Mouse (Mus musculus) megakaryocyte, embryonic 14.5 days (primary cell): Measurements from ENCODE around the gene Snap25. TPM values are rescaled to one million over a fixed set of nuclear protein-coding genes. Genes with fewer than 3 reads are reported as not detected.

Experiments
- H3K27me3 ChIP-seq: replicated peaks from 2 replicates; pipeline ENCODE3; 2012; ENCODE audit warnings: inconsistent platforms
- H3K36me3 ChIP-seq: replicated peaks from 2 replicates; pipeline ENCODE3; 2012; ENCODE audit warnings: low read length, inconsistent platforms, mixed read lengths
- H3K4me1 ChIP-seq: 2 replicates; pipeline ENCODE4 v1.6.1; 2012; ENCODE audit warnings: inconsistent platforms
- H3K4me3 ChIP-seq: replicated peaks from 2 replicates; pipeline ENCODE3; 2012; ENCODE audit warnings: moderate library complexity, mild to moderate bottlenecking, inconsistent platforms
- H3K9me3 ChIP-seq: 2 replicates; pipeline ENCODE4 v1.6.1; 2012; ENCODE audit warnings: inconsistent platforms
- FLI1 ChIP-seq: IDR thresholded peaks from 2 replicates; pipeline ENCODE4 v1.6.1; 2012; ENCODE audit warnings: low read length, inconsistent platforms, mixed read lengths
- GATA1 ChIP-seq: IDR thresholded peaks from 3 replicates; pipeline ENCODE4 v1.6.1; 2012; ENCODE audit warnings: mixed read lengths, low read length, inconsistent platforms, borderline replicate concordance
- polyA plus RNA-seq: library from polyadenylated mRNA; stranded (reverse); fragments of >175 nt; gene quantifications from 2 replicates; pipeline ENCODE4 v1.2.3, GENCODE M21; 2012; ENCODE audit warnings: low replicate concordance; ENCODE audit not compliant: insufficient read depth

Snap25 gene
- polyA plus RNA-seq, 1 experiment: 0.12 TPM

GRCm38 (mm10) chr2:136745327-136745994, 32.2 kb downstream of the Snap25 start:
- no peaks in the 10 kb centered on the region for H3K27me3 ChIP-seq
- no peaks in the 10 kb centered on the region for H3K4me1 ChIP-seq
- H3K9me3 ChIP-seq: no peaks in the 10 kb centered on the region; the same call in 1 of the 2 replicates
- TF ChIP-seq FLI1: no peak
- TF ChIP-seq GATA1: no peak
- no peaks in the 10 kb centered on the region for H3K36me3 ChIP-seq
- H3K4me3 ChIP-seq: no peak overlapping the region

GRCm38 (mm10) chr2:136753682-136754081, 40.4 kb downstream of the Snap25 start:
- no peak overlapping the region for H3K4me3 ChIP-seq
- no peaks in the 10 kb centered on the region for H3K36me3 ChIP-seq
- no peaks in the 10 kb centered on the region for H3K27me3 ChIP-seq
- H3K9me3 ChIP-seq: peaks cover 3% of the 10 kb centered on the region; the same call in 1 of the 2 replicates
- no peak for TF ChIP-seq GATA1
- TF ChIP-seq FLI1: no peak
- H3K4me1 ChIP-seq: no peaks in the 10 kb centered on the region

- H3K4me1 ChIP-seq: no peaks in the 10 kb centered on the region
- no peak overlapping the region for H3K4me3 ChIP-seq
- no peaks in the 10 kb centered on the region for H3K27me3 ChIP-seq
- TF ChIP-seq FLI1: no peak
- TF ChIP-seq GATA1: no peak
- no peaks in the 10 kb centered on the region for H3K36me3 ChIP-seq
- no peaks in the 10 kb centered on the region for H3K9me3 ChIP-seq
These were observed 45.7 kb downstream of the Snap25 start for GRCm38 (mm10) chr2:136758809-136759551.

GRCm38 (mm10) chr2:136778156-136778555, 64.9 kb downstream of the Snap25 start:
- Histone ChIP-seq H3K4me3 (no peak overlapping the region), H3K27me3 (no peaks in the 10 kb centered on the region), H3K36me3 (no peaks in the 10 kb centered on the region), H3K9me3 (peaks cover 9% of the 10 kb centered on the region), H3K4me1 (no peaks in the 10 kb centered on the region)
- TF ChIP-seq FLI1 (no peak), GATA1 (no peak)

GRCm38 (mm10) chr2:136778674-136779073, 65.4 kb downstream of the Snap25 start:
- TF ChIP-seq FLI1: no peak
- TF ChIP-seq GATA1: no peak
- H3K4me1 ChIP-seq: no peaks in the 10 kb centered on the region
- H3K4me3 ChIP-seq: no peak overlapping the region
- H3K36me3 ChIP-seq: no peaks in the 10 kb centered on the region
- H3K27me3 ChIP-seq: no peaks in the 10 kb centered on the region
- H3K9me3 ChIP-seq: peaks cover 9% of the 10 kb centered on the region

GRCm38 (mm10) chr2:136780268-136780667, 67.0 kb downstream of the Snap25 start:
- H3K4me3 ChIP-seq: no peak overlapping the region
- H3K27me3 ChIP-seq: no peaks in the 10 kb centered on the region
- TF ChIP-seq GATA1: no peak
- TF ChIP-seq FLI1: no peak
- no peaks in the 10 kb centered on the region for H3K4me1 ChIP-seq
- H3K36me3 ChIP-seq: no peaks in the 10 kb centered on the region
- peaks cover 7% of the 10 kb centered on the region for H3K9me3 ChIP-seq

GRCm38 (mm10) chr2:136784310-136784709, 71.1 kb downstream of the Snap25 start:
- Histone ChIP-seq H3K9me3 (peaks cover 7% of the 10 kb centered on the region; the same call in 1 of the 2 replicates), H3K36me3 (no peaks in the 10 kb centered on the region), H3K4me3 (no peak overlapping the region), H3K27me3 (no peaks in the 10 kb centered on the region), H3K4me1 (no peaks in the 10 kb centered on the region)
- TF ChIP-seq GATA1 (no peak), FLI1 (no peak)

- Histone ChIP-seq H3K9me3 (peaks cover 7% of the 10 kb centered on the region; the same call in 1 of the 2 replicates), H3K4me3 (no peak overlapping the region), H3K4me1 (no peaks in the 10 kb centered on the region), H3K36me3 (no peaks in the 10 kb centered on the region), H3K27me3 (no peaks in the 10 kb centered on the region)
- TF ChIP-seq GATA1 (no peak), FLI1 (no peak)
These were observed 75.1 kb downstream of the Snap25 start for GRCm38 (mm10) chr2:136788379-136788778.

- H3K9me3 ChIP-seq: 0 out of 2 replicates have a peak, but pooled peaks cover 5% of the 10 kb centered on the region
- TF ChIP-seq FLI1 (no peak), GATA1 (no peak)
- H3K4me1 ChIP-seq: no peaks in the 10 kb centered on the region
- no peaks in the 10 kb centered on the region for H3K36me3 ChIP-seq
- no peaks in the 10 kb centered on the region for H3K27me3 ChIP-seq
- H3K4me3 ChIP-seq: no peak overlapping the region
These were observed 83.3 kb downstream of the Snap25 start for GRCm38 (mm10) chr2:136796518-136796917.

- Histone ChIP-seq H3K4me3 (no peak overlapping the region), H3K9me3 (0 out of 2 replicates have a peak, but pooled peaks cover 5% of the 10 kb centered on the region), H3K27me3 (no peaks in the 10 kb centered on the region)
These were observed 85.7 kb downstream of the Snap25 start for GRCm38 (mm10) chr2:136798887-136799430.

More at GRCm38 (mm10) chr2:136798887-136799430, 85.7 kb downstream of the Snap25 start:
- no peaks in the 10 kb centered on the region for H3K36me3 ChIP-seq
- TF ChIP-seq GATA1: no peak
- TF ChIP-seq FLI1: no peak
- no peaks in the 10 kb centered on the region for H3K4me1 ChIP-seq
